Mouse (Mus musculus) cerebellum, postnatal 25 days (tissue): ENCODE results near the gene Vmn1r51.
"Not testable (repeated sequence)": the region's sequence is repeated elsewhere in the genome, so short reads cannot be mapped to it uniquely, and the experiment has no call there.

Experiments
- DNase-seq, 2 experiments: peaks; one replicate each; pipeline ENCODE4 v3.0.0; 2021; ENCODE audit warnings: mixed read lengths in 2 of 2

The Vmn1r51 gene

DNA sequence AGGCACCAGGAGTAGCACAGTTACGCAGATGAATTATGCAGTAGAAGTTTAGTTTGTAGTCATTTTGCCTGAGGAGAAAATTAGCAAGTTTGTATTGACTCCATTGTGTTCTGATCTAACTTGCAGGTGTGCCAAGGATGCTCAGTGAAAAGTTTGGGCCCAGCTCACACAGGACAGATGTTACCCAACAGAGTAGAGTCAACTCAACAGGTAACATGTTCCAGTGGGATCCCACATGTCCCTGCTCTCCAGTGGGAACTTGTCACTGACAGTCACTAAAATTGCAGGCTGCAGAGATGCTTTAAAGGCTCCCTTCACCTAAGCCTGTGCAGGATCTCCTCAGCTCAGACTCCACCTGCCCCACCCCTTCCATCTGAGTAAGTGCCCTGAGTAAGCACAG is at the start of gene Vmn1r51:
Gene Vmn1r51, plus strand, starts transcription at position 301 of the 400 bp plus-strand sequence.
- DNase-seq, result not testable (repeated sequence)

DNA sequence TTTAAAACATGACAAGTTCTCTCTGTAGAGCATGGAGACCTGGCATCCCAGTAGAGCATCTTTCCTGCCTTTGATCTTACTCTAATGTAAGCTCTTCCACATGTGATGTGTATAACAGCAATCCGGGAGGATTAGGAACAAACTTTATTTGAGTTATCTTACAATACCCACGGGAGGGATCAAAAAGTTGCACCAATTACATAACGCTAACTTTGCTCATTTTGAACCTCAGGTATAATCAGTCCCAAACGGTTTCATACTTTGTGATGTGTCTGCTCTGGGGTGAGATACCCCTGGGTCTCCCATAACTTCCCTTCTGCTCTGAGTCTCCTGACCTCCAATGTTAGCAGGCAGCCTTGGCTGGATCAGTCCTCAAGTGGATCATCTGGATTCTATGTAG is 44.0 kb upstream of the Vmn1r51 start, which contains the start of gene Vmn1r49:
Gene Vmn1r49, minus strand, starts transcription at position 101 of the 400 bp plus-strand sequence.
- DNase-seq, result no peak

DNA sequence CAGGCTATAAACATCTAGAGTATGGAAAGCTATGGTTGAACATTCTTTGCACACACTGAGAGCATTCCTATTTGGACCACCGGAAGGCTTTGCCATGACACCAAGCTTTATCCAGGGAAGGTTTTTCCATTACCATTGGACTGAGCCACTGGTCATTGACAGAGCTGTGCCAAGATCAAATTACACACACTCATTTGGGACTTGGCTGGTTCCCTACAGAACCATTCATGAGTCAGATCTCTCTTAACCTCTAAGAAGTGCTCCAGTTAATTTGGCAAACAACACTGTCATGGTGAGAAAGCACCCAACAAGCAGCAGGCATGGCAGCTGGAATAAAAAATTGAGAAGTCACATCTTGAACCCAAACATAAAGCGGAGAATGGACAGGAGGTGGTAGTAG is 21.8 kb upstream of the Vmn1r51 start:
- DNase-seq, result no peak

DNA sequence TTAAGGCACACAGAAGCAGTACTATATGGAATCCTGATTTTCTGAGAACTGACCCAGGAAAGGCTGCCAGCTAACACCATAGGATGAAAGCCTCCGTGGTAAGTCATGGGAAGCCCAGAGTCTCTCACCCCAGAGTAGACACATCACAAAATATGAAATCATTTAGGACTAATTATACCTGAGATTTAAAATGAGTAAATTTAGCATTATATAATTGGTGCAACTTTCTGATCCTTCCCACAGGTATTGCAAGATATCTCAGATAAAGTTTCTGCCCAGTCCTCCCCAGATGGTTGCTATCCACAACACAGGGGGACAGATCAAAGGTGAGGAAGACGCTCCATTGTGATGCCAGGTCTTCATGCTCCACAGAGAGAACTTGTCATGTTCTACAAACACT is 21.3 kb upstream of the Vmn1r51 start, which contains the start of gene Vmn1r50:
Gene Vmn1r50, plus strand, starts transcription at position 301 of the 400 bp plus-strand sequence.
- DNase-seq, result no peak

DNA sequence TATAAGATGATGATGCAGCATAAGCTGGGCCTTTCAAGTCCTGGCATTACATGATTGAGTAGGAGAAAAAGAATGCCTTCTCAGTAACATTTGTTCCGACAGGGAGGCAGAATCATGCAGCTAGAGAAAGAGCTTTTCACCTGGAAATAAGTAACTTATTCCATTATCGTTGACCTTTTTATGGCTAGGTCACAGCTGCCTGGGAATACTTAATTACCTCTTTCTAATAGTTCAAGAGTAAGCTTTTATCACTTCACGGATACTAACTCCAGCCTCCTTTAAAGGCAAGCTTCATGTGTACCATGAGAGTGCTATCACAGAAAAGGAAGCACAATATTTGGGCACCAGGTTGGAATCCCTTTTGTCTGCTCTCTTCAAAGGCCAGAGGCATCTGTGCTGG is 37.7 kb downstream of the Vmn1r51 start:
- no peak for DNase-seq

DNA sequence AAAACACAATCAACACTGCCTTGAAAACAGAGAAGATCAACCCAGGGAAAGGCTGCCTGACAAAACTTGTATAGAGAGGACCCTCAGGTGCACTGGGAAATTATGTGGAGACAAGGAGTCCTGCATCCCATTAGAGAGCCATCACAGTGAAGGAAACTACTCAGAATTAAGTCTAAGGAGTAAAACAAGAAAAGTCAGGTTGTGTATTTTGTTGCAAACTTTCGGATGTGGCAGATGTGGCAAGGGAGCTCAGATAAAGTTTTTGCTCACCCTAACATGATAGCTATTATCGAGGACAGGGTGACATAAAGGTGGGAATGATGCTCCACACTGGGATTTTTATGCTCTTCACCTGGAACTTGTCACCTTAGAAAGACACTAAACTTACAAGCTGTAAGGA is 52.1 kb downstream of the Vmn1r51 start, which contains the start of gene Vmn1r52:
Gene Vmn1r52, plus strand, starts transcription at position 301 of the 400 bp plus-strand sequence.
- DNase-seq, result no peak
